Mouse (Mus musculus): ENCODE measurements around the gene Grhpr.
"Not testable (repeated sequence)": the region's sequence is repeated elsewhere in the genome, so short reads cannot be mapped to it uniquely, and the experiment has no call there.

Gene Grhpr

DNA sequence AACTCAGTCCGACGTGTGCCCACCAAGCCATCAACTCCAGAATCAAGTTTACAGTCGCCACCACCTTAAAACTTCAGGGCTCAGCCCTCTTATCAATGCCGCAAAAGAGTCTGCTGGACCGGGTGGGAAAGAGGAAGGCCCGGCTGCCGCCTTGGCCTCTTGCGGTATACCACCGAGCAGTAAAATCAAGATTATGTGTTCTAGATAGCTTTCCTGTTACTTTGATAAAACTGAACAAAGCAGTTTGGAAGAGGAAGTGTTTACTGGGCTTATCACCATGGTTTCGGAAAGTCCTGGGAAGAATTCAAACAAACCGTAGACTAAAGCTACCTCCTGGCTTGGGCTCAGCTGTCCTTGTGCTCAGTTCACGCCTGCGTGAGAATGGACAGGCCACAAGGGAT lies 31.8 kb downstream of the Grhpr start:
- peak; percentile 72 for DNase-seq (ENCODE audit: low read depth, low spot score)

DNA sequence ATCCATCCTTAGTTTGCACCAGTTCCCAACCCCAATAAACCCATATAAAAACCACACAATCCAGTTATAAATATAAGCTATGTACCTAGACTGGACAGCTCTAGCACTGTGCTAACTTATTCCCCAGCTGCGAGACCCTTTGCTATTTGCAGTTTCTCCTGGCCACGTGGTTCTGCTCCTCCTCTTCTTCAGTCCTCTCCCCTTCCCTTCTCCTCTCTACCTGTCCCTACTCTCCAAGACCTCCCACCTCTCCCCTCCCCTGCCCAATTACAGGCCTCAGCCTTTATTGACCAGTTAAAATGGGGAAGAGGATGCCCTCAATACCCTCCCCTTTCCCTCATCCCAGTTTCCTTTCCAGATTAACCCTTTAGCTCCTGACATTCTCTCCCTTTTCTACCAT lies 32.3 kb downstream of the Grhpr start:
- no peak for DNase-seq (ENCODE audit: low read depth, low spot score)

- DNase-seq (ENCODE audit: low read depth, low spot score), result peak; percentile 66
Measured at GRCm38 (mm10) chr4:45015615-45016014, 34.4 kb downstream of the Grhpr start.

GRCm38 (mm10) chr4:45018452-45018980 lies 37.3 kb downstream of the Grhpr start, which contains the start of gene Polr1e:
Polr1e (plus strand) TSS chr4:45018583.
- peak; percentile 92 for DNase-seq (ENCODE audit: low read depth, low spot score)

DNA sequence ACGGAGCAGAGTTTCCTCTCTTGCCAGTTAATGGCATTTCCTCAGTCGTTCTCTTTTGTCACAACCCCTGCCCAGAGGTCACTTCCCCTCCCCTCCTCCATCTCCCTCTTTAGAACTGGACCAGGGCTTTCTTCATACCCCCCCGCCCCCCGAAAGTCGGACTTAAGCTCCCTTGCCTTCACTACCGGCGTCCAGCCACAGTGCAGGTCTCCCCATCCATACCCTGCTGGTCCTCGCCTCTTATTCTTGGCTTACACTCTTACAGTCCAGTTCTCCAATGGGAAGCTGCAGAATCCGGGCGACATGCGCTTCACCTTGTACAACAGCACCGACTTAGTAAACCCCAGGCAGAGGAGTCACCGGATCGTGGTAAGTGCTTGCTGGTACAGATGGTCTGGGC lies 37.8 kb downstream of the Grhpr start:
- peak; percentile 15 for DNase-seq (ENCODE audit: low read depth, low spot score)

DNA sequence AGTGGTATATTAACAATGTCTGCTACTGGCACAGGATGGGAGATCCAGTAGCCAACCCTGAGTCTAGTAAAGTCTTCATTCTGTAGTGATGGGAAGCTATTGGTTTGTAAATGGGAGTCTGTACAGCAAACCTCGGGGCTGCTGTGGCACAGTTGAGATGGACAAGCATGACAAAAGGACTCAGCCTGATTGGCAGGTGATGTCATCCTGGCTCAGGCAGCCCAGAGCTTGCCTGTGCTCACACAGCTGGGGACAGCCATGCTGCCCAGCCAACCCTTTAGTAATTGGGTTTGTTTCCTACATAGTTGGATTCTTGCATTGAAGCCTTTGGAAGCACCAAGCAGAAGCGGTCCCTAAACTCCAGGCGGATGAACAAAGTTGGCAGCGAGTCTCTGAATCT lies 45.3 kb downstream of the Grhpr start:
- DNase-seq (ENCODE audit: low read depth, low spot score), result no peak

DNA sequence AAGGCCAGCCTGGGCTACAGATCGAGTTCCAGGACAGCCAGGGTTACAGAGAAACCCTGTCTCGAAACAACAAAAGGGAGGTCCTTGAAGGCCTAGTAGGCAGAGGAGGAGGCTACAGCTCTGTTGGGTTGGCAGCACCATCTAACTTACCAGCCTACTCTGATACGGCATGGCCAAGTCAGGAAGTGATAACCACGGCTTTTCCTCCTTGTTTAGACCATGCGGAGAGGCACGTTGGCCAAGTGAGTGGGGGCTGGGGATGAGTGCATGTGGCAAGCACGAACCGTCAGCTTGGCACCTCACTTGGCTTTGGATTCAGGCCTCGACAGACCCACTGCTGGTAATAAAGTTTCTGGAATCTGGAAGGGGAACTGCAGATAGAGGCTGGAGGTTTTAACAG lies 51.4 kb downstream of the Grhpr start:
- DNase-seq (ENCODE audit: low read depth, low spot score), result no peak

GRCm38 (mm10) chr4:45034693-45035628 lies 53.8 kb downstream of the Grhpr start:
- no peak for DNase-seq (ENCODE audit: low read depth, low spot score)

DNA sequence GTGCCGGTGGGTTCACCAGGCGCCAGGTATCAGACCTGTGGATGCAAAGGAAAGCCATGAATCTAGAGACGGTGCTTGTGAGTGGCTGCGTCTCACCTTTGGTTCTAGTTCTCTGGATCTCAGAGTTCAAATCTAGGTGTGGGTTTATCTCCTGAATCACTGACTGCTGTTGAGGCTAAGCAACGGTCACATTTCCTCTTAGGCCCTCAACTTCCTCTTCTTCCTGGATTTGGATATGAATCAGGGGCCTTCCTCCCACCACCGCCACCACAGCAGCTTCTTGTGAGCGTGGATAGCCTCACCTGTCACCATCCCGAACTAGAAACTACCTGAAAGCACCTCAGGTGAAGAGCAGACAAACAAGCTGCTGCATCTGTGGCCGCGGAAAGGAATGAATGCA lies 54.9 kb downstream of the Grhpr start:
- no peak for DNase-seq (ENCODE audit: low read depth, low spot score)

DNA sequence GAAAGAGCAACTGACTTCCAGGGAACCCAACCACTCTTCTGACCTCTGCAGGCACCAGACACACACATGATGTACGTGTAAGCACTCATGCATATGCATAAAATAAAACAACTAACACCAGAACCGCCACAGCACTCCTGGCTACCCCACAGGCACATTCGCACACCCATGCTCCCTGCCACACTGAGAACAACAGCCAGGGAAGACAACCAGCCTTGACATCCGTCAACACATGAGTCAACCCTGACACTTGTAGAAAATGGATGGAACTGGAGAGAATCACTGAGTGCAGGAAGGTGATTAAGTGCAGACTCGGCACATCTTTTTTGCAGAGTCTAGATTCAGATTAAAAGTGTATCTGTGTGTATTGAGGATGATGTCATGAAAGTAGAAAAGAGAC lies 55.4 kb downstream of the Grhpr start:
- DNase-seq (ENCODE audit: low read depth, low spot score), result no peak

DNA sequence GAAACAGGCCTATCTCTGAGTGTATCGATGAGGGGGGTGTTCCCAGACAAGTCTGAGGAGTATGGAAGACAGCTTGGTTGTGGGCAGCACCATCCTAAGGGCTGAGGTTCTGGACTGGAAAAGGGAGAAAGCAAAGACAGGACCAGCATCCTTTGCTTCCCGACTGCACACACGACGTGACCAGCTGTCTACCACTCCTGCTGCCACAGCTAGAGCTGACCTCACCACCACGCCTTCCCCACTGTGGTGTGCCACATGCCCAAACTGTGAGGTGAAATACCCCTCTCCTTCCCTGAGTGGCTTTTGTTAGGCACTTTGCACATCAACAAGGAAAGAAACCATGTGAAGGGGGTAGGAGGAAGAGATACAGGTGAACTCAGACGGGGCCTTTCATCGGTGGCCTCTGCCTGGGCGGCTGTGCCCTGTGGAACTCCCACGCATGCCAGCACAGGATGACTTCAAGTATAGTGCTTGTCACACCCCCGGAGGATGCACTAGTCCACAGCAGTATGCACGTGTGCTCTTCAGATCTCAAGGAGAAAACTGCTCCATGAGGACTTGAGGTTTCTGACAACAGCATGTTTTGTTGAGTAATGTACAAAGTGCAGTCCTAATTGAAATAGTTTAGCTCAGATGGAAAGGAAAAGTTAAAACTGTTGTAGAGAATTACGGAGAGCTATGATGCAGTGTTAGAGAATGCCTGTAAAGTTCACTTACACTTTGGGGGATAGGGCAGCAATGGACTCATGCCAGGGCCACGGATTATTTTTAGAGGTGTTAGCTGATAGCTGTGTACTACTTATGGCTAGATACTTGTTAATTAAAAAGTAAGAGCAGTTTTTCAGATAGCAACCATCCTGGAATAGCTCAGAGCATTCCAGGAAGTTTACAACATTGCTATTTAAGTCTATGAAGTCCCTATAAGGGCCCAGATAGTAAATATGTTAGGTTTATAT lies 56.5 kb downstream of the Grhpr start:
- DNase-seq (ENCODE audit: low read depth, low spot score), result no peak

DNA sequence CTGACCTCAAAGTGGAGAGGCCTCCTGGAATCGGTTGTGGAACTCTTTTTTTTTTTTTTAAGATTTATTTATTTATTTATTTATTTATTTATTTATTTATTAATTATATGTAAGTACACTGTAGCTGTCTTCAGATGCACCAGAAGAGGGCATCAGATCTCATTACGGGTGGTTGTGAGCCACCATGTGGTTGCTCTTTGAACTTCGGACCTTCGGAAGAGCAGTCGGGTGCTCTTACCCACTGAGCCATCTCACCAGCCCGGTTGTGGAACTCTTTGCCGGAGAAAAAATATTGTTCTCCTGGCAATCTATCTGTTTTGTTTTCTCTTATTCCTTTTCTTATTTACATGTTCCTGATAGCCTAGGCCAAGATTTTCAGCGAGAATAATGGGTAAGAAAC lies 57.7 kb downstream of the Grhpr start:
- peak; percentile 31 for DNase-seq (ENCODE audit: low read depth, low spot score)

- DNase-seq (ENCODE audit: low read depth, low spot score), result not testable (repeated sequence)
Measured at GRCm38 (mm10) chr4:45039546-45039945, 58.4 kb downstream of the Grhpr start.
